Mouse (Mus musculus): Measurements from ENCODE around the gene Dtd2. TPM values are rescaled to one million over a fixed set of nuclear protein-coding genes. Genes with fewer than 3 reads are reported as not detected.

Dtd2 gene
- total RNA-seq (2014; fragmentation: Nextera tagmentation) (31.5 and 34.6 TPM in 2 replicates), total RNA-seq (2017) (12.8 and 13.2 TPM in 2 replicates), polyA plus RNA-seq (2012) (8.7 and 12.1 TPM in 2 replicates)

DNA sequence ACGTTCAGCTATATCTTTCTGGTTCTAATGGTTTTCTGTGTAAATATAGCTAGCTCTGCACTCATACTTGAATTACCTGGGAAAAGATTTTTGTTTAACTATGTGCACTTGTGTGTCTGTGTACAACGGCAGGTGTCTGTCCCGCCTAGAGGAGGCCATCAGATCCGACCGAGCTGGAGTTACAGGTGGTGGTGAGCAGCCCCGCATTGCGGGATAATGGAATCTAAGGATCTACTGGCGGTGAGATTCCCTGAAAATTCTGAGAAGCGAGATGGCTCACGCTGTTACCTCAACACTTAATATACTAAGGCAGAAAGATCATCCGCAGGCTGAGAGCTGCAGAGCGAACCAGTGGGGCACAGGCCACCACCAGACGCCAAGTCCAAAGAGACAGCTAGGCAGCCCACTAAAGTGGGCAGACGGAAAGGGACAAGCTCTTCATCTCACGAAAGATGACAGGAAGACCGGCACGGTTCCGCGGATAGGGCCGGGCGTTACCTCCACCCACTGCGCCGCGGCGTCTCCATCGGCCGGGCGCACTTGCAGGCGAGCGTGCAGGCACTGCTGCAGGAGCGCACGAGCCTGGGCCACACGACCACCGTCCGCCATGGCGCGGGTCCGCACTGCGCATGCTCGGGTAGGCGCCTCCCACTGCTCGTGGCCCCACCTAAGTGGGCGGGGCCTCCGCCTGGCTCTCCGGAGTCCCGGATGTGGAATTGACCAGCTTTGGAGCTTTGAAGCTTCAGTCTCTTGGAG is at the start of gene Dtd2:
TSS of gene Dtd2 (minus strand) at position 625 of the 756 bp plus-strand sequence.
- peaks cover 32% of the 10 kb centered on the region for H3K36me3 ChIP-seq (replicated peaks)
- peaks cover 25% of the 10 kb centered on the region for H3K4me1 ChIP-seq (ENCODE audit: insufficient read depth, low read depth, low read length)
- peaks cover 6% of the 10 kb centered on the region for H3K27me3 ChIP-seq (ENCODE audit: insufficient read depth, low read length)
- DNase-seq (ENCODE audit: low spot score) (peak; percentile 95), ATAC-seq (ENCODE audit: extremely low read depth, insufficient number of reproducible peaks, low FRiP score, poor library complexity, severe bottlenecking) (peak; percentile 78)
- TF ChIP-seq GATA1 (IDR thresholded peaks at IDR 0.05; ENCODE audit: borderline replicate concordance, low read length) (no peak), CTCF (IDR thresholded peaks at IDR 0.05; ENCODE audit: low read depth, low read length) (no peak), GATA2 (IDR thresholded peaks at IDR 0.05; ENCODE audit: borderline replicate concordance, low read depth, low read length) (no peak), POLR2AphosphoS5 (IDR thresholded peaks at IDR 0.05; ENCODE audit: insufficient replicate concordance, low read depth, low read length) (no peak), TAL1 (conservative IDR thresholded peaks at IDR 0.05; ENCODE audit: low read depth, low read length) (no peak)
- H3K4me3 ChIP-seq (ENCODE audit: low read depth, low read length) = peak within 1 kb of the TSS; percentile 77
- no peaks in the 10 kb centered on the region for H3K9me3 ChIP-seq (replicated peaks)

DNA sequence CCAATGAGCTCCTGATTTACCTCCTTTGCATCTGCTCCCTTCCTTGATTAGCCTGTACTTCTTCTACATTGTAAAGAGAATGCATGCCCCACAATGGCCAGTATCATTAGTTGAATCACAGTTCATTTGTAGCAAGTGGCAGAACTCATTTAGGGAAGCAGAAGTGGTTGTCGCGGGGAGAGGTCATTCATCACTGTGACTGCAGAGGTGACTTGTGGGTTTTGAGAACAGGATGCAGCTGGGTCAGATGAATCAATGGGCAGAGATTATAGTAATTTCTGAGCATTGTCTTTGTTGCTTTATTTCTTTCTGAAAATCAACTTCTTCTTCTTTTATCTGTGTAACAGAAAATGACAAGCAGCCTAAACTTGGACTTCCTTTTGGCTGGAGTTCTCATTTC is 43.0 kb upstream of the Dtd2 start:
- no peaks in the 10 kb centered on the region for H3K4me1 ChIP-seq (ENCODE audit: insufficient read depth, low read depth, low read length)
- H3K4me3 ChIP-seq (ENCODE audit: low read depth, low read length) = no peak overlapping the region
- ATAC-seq (ENCODE audit: extremely low read depth, insufficient number of reproducible peaks, low FRiP score, poor library complexity, severe bottlenecking) (no peak), DNase-seq (ENCODE audit: low spot score) (no peak)
- H3K9me3 ChIP-seq (replicated peaks) = no peaks in the 10 kb centered on the region
- peaks cover 11% of the 10 kb centered on the region for H3K27me3 ChIP-seq (ENCODE audit: insufficient read depth, low read length)
- no peak for TF ChIP-seq GATA1 (IDR thresholded peaks at IDR 0.05; ENCODE audit: borderline replicate concordance, low read length)
- no peak for TF ChIP-seq POLR2AphosphoS5 (IDR thresholded peaks at IDR 0.05; ENCODE audit: insufficient replicate concordance, low read depth, low read length)
- TF ChIP-seq CTCF (IDR thresholded peaks at IDR 0.05; ENCODE audit: low read depth, low read length) = no peak
- no peak for TF ChIP-seq GATA2 (IDR thresholded peaks at IDR 0.05; ENCODE audit: borderline replicate concordance, low read depth, low read length)
- no peaks in the 10 kb centered on the region for H3K36me3 ChIP-seq (replicated peaks)

DNA sequence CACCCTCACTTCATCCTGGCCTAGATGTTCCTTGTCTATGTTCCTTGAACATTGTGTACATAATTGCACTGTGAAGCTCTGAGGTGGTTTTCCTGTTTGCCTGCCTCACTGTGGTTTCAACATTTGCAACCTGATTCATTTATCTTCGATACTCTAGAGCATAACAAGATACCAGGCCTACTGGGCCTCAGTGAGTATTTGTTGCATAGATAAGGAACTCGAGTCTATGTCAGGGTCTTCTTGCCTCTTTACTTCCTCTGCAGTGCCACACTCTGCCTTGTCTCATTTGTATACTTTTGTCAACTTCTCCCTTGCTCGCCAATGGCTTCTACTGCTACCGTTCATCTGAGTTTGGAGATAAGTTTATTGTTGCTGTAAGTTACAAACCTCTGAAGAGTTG is 40.1 kb upstream of the Dtd2 start:
- no peak for DNase-seq (ENCODE audit: low spot score)

DNA sequence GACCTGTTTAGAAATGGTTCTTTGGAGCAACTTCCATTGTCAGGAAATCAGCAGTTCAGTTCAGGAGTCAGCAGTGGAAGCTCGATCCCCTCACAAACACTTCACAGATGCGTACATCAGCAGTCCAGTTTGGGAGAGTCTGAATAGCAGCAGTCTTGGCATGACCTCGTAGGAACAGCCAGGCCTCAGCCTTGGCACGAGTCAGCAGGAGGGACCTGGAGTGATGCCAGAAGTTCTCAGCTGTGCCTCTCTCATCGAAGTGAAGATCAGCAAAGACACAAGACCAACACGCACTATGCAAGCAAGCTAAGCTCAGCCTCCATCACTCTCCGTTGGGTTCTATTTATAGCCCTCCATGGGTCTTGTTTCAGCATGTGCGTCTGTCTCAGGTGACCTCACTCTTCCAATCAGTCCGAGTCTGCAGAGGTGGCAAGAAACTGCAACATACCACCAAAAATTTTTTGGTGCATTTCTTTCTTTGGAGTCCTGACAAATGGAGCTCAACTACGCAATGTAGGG is 36.6 kb upstream of the Dtd2 start:
- ATAC-seq (ENCODE audit: extremely low read depth, insufficient number of reproducible peaks, low FRiP score, poor library complexity, severe bottlenecking) (no peak), DNase-seq (ENCODE audit: low spot score) (no peak)
- H3K36me3 ChIP-seq (replicated peaks) = no peaks in the 10 kb centered on the region
- no peaks in the 10 kb centered on the region for H3K9me3 ChIP-seq (replicated peaks)
- H3K27me3 ChIP-seq (ENCODE audit: insufficient read depth, low read length) = peaks cover 20% of the 10 kb centered on the region
- H3K4me3 ChIP-seq (ENCODE audit: low read depth, low read length) = no peak overlapping the region
- TF ChIP-seq GATA2 (IDR thresholded peaks at IDR 0.05; ENCODE audit: borderline replicate concordance, low read depth, low read length) (no peak), CTCF (IDR thresholded peaks at IDR 0.05; ENCODE audit: low read depth, low read length) (no peak), GATA1 (IDR thresholded peaks at IDR 0.05; ENCODE audit: borderline replicate concordance, low read length) (no peak), TAL1 (conservative IDR thresholded peaks at IDR 0.05; ENCODE audit: low read depth, low read length) (no peak), POLR2AphosphoS5 (IDR thresholded peaks at IDR 0.05; ENCODE audit: insufficient replicate concordance, low read depth, low read length) (no peak)
- H3K4me1 ChIP-seq (ENCODE audit: insufficient read depth, low read depth, low read length) = no peaks in the 10 kb centered on the region

More for the DNA sequence above, 40.1 kb upstream of the Dtd2 start:
- Histone ChIP-seq H3K4me1 (ENCODE audit: insufficient read depth, low read depth, low read length) (no peaks in the 10 kb centered on the region), H3K36me3 (replicated peaks) (no peaks in the 10 kb centered on the region), H3K27me3 (ENCODE audit: insufficient read depth, low read length) (peaks cover 16% of the 10 kb centered on the region), H3K4me3 (ENCODE audit: low read depth, low read length) (no peak overlapping the region), H3K9me3 (replicated peaks) (no peaks in the 10 kb centered on the region)
- ATAC-seq (ENCODE audit: extremely low read depth, insufficient number of reproducible peaks, low FRiP score, poor library complexity, severe bottlenecking) = no peak
- TF ChIP-seq CTCF (IDR thresholded peaks at IDR 0.05; ENCODE audit: low read depth, low read length) (no peak), TAL1 (conservative IDR thresholded peaks at IDR 0.05; ENCODE audit: low read depth, low read length) (no peak), GATA2 (IDR thresholded peaks at IDR 0.05; ENCODE audit: borderline replicate concordance, low read depth, low read length) (no peak), POLR2AphosphoS5 (IDR thresholded peaks at IDR 0.05; ENCODE audit: insufficient replicate concordance, low read depth, low read length) (no peak), GATA1 (IDR thresholded peaks at IDR 0.05; ENCODE audit: borderline replicate concordance, low read length) (no peak)

DNA sequence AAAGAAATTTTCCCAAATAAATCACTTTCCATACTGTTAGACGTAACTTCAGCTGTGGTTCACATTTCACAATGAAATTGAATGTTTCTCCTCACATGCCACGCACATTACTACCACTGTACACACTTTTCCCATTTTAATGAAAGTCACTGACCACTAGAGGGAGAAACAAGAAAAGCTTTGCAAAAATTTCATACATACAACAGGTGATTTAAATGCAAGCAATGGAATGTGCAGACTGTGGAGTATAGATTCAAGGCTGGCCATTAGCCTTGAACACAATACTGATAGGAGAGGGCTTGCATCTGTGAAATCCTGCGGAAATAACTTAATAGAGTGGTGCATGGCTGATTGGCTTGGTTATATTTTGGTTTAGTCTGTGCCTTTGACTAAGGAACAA is 32.1 kb upstream of the Dtd2 start:
- no peaks in the 10 kb centered on the region for H3K9me3 ChIP-seq (replicated peaks)
- no peak for TF ChIP-seq GATA1 (IDR thresholded peaks at IDR 0.05; ENCODE audit: borderline replicate concordance, low read length)
- TF ChIP-seq GATA2 (IDR thresholded peaks at IDR 0.05; ENCODE audit: borderline replicate concordance, low read depth, low read length) = no peak
- H3K36me3 ChIP-seq (replicated peaks) = no peaks in the 10 kb centered on the region
- H3K27me3 ChIP-seq (ENCODE audit: insufficient read depth, low read length) = peaks cover 7% of the 10 kb centered on the region
- DNase-seq (ENCODE audit: low spot score) (no peak), ATAC-seq (ENCODE audit: extremely low read depth, insufficient number of reproducible peaks, low FRiP score, poor library complexity, severe bottlenecking) (peak; percentile 28)
- no peaks in the 10 kb centered on the region for H3K4me1 ChIP-seq (ENCODE audit: insufficient read depth, low read depth, low read length)
- H3K4me3 ChIP-seq (ENCODE audit: low read depth, low read length) = no peak overlapping the region

DNA sequence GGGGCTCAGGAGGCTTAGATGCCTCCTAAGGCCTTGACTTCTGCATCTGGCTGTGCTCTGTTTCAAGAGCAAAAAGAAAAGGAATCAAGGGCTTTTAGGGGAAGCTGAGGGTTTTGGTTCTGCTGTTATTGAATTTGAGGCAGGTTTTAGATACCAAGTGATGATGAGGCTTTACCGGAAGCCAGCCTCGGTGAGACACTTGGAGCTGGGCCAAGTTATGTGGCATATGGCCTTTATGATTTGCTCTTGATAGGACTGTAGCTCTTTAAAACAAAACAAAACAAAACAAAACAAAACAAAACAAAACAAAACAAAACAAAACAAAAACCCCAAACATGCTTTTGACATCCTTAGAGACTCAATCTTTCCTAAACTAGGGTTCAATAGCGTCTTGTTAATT is 28.7 kb upstream of the Dtd2 start:
- Histone ChIP-seq H3K4me3 (ENCODE audit: low read depth, low read length) (no peak overlapping the region), H3K4me1 (ENCODE audit: insufficient read depth, low read depth, low read length) (no peaks in the 10 kb centered on the region), H3K27me3 (ENCODE audit: insufficient read depth, low read length) (peaks cover 1% of the 10 kb centered on the region; the same call in 1 of the 2 replicates), H3K9me3 (replicated peaks) (no peaks in the 10 kb centered on the region), H3K36me3 (replicated peaks) (no peaks in the 10 kb centered on the region)
- TF ChIP-seq POLR2AphosphoS5 (IDR thresholded peaks at IDR 0.05; ENCODE audit: insufficient replicate concordance, low read depth, low read length) (no peak), GATA1 (IDR thresholded peaks at IDR 0.05; ENCODE audit: borderline replicate concordance, low read length) (no peak), TAL1 (conservative IDR thresholded peaks at IDR 0.05; ENCODE audit: low read depth, low read length) (no peak), GATA2 (IDR thresholded peaks at IDR 0.05; ENCODE audit: borderline replicate concordance, low read depth, low read length) (no peak), CTCF (IDR thresholded peaks at IDR 0.05; ENCODE audit: low read depth, low read length) (no peak)
- ATAC-seq (ENCODE audit: extremely low read depth, insufficient number of reproducible peaks, low FRiP score, poor library complexity, severe bottlenecking) (no peak), DNase-seq (ENCODE audit: low spot score) (no peak)
